Mouse (Mus musculus): Measurements from ENCODE around the gene Pea15a. TPM values are rescaled to one million over a fixed set of nuclear protein-coding genes. Genes with fewer than 3 reads are reported as not detected.
"Not testable (repeated sequence)": the region's sequence is repeated elsewhere in the genome, so short reads cannot be mapped to it uniquely, and the experiment has no call there.

Pea15a gene
- 454 and 489 TPM in 2 replicates for polyA plus RNA-seq (2015; fragmentation: Nextera tagmentation; extraction: Ambion mirVana)

- peak; percentile 71 for ATAC-seq (ENCODE audit: low FRiP score, low read depth)
- H3K4me2 ChIP-seq, result peak within 1 kb of the TSS; percentile 93
- no peaks in the 10 kb centered on the region for H3K27me3 ChIP-seq
- under 1% methylated on average over 39 of the region's 40 CpGs for WGBS
- peak within 1 kb of the TSS; percentile 95 for H3K27ac ChIP-seq (replicated peaks)
- no peaks in the 10 kb centered on the region for H3K36me3 ChIP-seq
- H3K9me3 ChIP-seq, result no peaks in the 10 kb centered on the region
- H3K4me3 ChIP-seq, result peak within 1 kb of the TSS; percentile 72
- H3K4me1 ChIP-seq (replicated peaks), result peaks cover 55% of the 10 kb centered on the region
- peak within 1 kb of the TSS; percentile 95 for H3K9ac ChIP-seq
These were observed at the start of gene Pea15a for GRCm38 (mm10) chr1:172206141-172206917. Pea15a (minus strand) TSS chr1:172206804.

DNA sequence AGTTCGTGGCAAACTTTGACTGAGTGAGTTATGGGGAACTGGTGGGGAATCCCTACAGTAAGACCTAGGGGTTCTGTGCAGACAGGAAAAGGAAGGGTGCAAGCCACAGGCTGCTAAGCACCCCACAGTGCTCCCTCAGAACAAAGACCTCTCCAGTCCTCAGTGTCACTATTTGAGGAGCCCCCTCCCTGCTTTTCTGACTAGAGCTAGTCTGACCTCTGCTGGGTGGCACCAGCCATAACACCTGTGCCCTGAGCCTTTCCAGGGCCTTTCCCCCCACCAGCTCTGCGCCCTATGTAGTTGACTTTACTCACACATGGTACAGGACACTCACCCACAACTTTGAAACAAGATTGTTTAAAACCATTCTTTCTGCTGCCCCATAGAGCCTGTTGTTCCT, 41.1 kb upstream of the Pea15a start:
- Histone ChIP-seq H3K9ac (no peak overlapping the region), H3K9me3 (no peaks in the 10 kb centered on the region), H3K27ac (replicated peaks) (no peak overlapping the region), H3K4me2 (no peak overlapping the region), H3K4me3 (no peak overlapping the region), H3K4me1 (replicated peaks) (no peaks in the 10 kb centered on the region), H3K36me3 (no peaks in the 10 kb centered on the region), H3K27me3 (no peaks in the 10 kb centered on the region)
- ATAC-seq (ENCODE audit: low FRiP score, low read depth), result 0 out of 2 replicates have a peak, but pooled peaks have one; percentile 34
- 45% methylated on average over 2 of the region's 2 CpGs for WGBS

- Histone ChIP-seq H3K36me3 (no peaks in the 10 kb centered on the region), H3K9me3 (no peaks in the 10 kb centered on the region), H3K4me1 (replicated peaks) (no peaks in the 10 kb centered on the region), H3K27me3 (no peaks in the 10 kb centered on the region), H3K4me2 (no peak overlapping the region), H3K27ac (replicated peaks) (no peak overlapping the region), H3K4me3 (no peak overlapping the region), H3K9ac (no peak overlapping the region)
- ATAC-seq (ENCODE audit: low FRiP score, low read depth), result no peak
- 60% methylated on average over 4 of the region's 4 CpGs for WGBS
These were observed 40.6 kb upstream of the Pea15a start for GRCm38 (mm10) chr1:172247216-172247615.

- H3K4me2 ChIP-seq, result 0 out of 2 replicates have a peak overlapping the region, but pooled peaks have one; percentile 5
- H3K9me3 ChIP-seq; H3K4me1 ChIP-seq (replicated peaks); H3K27me3 ChIP-seq; H3K36me3 ChIP-seq; ATAC-seq (ENCODE audit: low FRiP score, low read depth); H3K4me3 ChIP-seq; H3K27ac ChIP-seq (replicated peaks); H3K9ac ChIP-seq: not testable (repeated sequence)
- WGBS, result 51% methylated on average over 23 of the region's 23 CpGs
These were observed 38.0 kb upstream of the Pea15a start for GRCm38 (mm10) chr1:172244645-172245044.

DNA sequence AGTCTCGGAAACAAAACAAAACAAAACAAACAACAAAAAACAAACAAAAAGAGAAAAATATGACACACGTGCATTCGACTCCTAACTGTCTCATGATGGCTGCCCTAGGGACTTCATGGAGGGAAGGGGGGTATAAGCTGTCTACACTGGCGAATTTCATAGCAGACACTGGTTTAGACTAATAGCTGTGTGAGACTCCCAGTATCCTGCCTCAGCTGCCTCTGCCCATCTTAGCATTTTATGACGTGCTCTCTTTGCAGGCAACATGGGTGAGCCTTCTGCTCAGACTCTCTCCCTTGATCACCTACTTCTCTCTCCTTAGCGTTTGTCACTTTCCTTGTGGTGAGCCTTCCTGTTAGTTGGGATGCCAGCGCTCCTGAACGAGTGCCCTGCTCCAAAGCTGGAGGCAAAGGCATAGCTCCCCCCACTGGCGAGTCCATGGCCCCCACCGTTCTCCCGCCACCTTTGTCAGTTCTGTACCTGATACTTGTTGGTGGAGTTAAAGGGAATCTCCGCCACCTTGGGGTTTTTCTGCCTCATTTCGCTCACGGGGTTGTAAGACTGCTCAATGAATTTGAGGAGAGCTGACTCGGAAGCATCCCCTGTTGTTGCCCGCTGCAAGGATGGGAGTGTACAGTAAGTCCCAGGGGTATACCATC, 37.1 kb upstream of the Pea15a start:
- no peak overlapping the region for H3K4me2 ChIP-seq
- WGBS, result 31% methylated on average over 16 of the region's 16 CpGs

GRCm38 (mm10) chr1:172242401-172242800, 35.8 kb upstream of the Pea15a start:
- H3K4me1 ChIP-seq (replicated peaks), result no peaks in the 10 kb centered on the region
- no peak overlapping the region for H3K9ac ChIP-seq
- H3K27ac ChIP-seq (replicated peaks), result no peak overlapping the region
- H3K4me3 ChIP-seq, result no peak overlapping the region
- peak; percentile 82 for ATAC-seq (ENCODE audit: low FRiP score, low read depth)
- WGBS, result 13% methylated on average over 2 of the region's 2 CpGs
- no peaks in the 10 kb centered on the region for H3K36me3 ChIP-seq
- no peaks in the 10 kb centered on the region for H3K9me3 ChIP-seq
- H3K4me2 ChIP-seq, result no peak overlapping the region
- H3K27me3 ChIP-seq, result no peaks in the 10 kb centered on the region

More for the DNA sequence above, 37.1 kb upstream of the Pea15a start:
- Histone ChIP-seq H3K36me3 (no peaks in the 10 kb centered on the region), H3K27ac (replicated peaks) (no peak overlapping the region), H3K27me3 (no peaks in the 10 kb centered on the region), H3K9me3 (no peaks in the 10 kb centered on the region), H3K4me3 (no peak overlapping the region), H3K9ac (no peak overlapping the region), H3K4me1 (replicated peaks) (no peaks in the 10 kb centered on the region)
- ATAC-seq (ENCODE audit: low FRiP score, low read depth), result no peak

DNA sequence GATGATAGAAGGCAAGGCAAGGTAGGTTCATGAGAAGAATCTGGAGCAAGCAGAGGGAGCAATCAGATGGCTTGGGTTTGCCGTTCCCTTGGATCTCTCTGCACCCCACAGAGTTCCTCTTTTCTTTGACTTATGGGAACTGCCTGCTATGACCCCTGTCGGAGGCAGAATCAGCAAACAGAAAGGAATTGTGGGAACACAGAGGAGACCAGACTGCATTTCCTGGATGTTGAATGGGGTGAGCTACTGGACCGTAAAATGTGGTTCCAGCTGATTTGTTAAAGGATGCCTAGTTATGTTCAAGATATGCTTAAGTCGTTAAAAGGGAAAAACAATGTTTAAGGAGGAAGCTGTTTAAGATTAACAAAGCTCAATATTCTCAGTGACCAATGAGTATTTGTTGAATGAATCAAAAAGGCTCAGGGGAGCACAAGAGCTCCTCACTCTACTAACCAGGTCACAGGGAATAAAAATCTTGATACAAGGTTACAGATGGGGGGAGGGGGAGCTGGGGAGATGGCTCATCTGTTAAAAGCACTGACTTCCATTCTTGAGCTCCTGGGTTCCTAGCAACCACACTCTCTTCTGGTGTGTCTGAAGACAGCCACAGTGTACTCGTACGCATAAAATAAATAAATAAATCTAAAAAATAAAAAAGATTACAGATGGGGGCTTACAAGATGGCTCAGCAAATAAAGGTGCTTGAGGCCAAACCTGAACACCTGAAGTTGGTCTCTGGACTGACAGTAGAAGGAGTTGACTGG, 34.5 kb upstream of the Pea15a start:
- H3K4me2 ChIP-seq, result no peak overlapping the region
- no peaks in the 10 kb centered on the region for H3K4me1 ChIP-seq (replicated peaks)
- H3K4me3 ChIP-seq, result no peak overlapping the region
- H3K9ac ChIP-seq, result no peak overlapping the region
- 8% methylated on average over 6 of the region's 6 CpGs for WGBS
- H3K9me3 ChIP-seq, result no peaks in the 10 kb centered on the region
- H3K36me3 ChIP-seq, result no peaks in the 10 kb centered on the region
- no peak overlapping the region for H3K27ac ChIP-seq (replicated peaks)
- no peak for ATAC-seq (ENCODE audit: low FRiP score, low read depth)
- no peaks in the 10 kb centered on the region for H3K27me3 ChIP-seq

DNA sequence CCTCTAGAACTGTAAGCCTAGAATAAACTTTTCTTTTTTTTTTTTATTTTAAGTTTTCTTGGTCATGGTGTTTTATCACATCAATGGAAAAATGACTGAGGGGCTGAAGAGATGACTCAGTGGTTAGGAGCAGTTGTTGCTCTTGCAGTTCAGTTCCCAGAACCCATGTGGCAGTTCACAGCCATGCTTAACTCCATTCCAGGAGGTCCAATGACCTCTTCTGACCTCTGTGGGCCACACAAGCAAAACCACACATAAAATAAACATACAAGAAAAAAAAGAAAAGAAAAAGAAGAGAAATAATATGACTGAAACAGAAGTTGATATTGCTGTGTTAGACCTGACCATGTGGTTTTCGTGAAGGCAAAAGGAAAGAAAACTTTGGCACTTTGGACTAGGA, 22.6 kb upstream of the Pea15a start:
- Histone ChIP-seq H3K4me2 (no peak overlapping the region), H3K27ac (replicated peaks) (no peak overlapping the region), H3K27me3 (no peaks in the 10 kb centered on the region), H3K4me1 (replicated peaks) (no peaks in the 10 kb centered on the region), H3K9ac (no peak overlapping the region), H3K36me3 (no peaks in the 10 kb centered on the region), H3K9me3 (no peaks in the 10 kb centered on the region), H3K4me3 (no peak overlapping the region)
- 93% methylated on average over 1 of the region's 1 CpGs for WGBS
- no peak for ATAC-seq (ENCODE audit: low FRiP score, low read depth)

DNA sequence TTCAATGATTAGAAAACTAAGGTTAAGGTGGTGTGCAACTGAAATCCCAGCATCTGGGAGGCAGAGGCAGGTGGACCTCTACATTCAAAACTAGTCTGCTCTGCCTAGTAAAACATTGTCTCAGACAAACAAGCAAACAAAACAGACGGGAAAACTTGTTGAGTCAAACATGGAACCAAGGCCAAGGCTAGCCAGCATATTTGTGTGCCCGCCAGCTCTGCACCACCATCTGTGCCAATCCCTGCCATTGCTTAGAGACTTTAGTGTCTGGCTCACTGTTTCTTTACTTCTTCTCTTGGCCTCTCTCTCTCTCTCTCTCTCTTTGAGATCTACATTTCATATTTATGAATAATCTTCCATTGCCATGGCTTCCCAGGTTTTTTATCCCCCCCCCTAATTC, 21.6 kb upstream of the Pea15a start:
- Histone ChIP-seq H3K4me1 (replicated peaks) (no peaks in the 10 kb centered on the region), H3K27me3 (no peaks in the 10 kb centered on the region), H3K9ac (no peak overlapping the region), H3K4me3 (no peak overlapping the region), H3K36me3 (no peaks in the 10 kb centered on the region), H3K27ac (replicated peaks) (no peak overlapping the region), H3K4me2 (no peak overlapping the region), H3K9me3 (no peaks in the 10 kb centered on the region)
- WGBS, result 86% methylated on average over 2 of the region's 2 CpGs
- no peak for ATAC-seq (ENCODE audit: low FRiP score, low read depth)

DNA sequence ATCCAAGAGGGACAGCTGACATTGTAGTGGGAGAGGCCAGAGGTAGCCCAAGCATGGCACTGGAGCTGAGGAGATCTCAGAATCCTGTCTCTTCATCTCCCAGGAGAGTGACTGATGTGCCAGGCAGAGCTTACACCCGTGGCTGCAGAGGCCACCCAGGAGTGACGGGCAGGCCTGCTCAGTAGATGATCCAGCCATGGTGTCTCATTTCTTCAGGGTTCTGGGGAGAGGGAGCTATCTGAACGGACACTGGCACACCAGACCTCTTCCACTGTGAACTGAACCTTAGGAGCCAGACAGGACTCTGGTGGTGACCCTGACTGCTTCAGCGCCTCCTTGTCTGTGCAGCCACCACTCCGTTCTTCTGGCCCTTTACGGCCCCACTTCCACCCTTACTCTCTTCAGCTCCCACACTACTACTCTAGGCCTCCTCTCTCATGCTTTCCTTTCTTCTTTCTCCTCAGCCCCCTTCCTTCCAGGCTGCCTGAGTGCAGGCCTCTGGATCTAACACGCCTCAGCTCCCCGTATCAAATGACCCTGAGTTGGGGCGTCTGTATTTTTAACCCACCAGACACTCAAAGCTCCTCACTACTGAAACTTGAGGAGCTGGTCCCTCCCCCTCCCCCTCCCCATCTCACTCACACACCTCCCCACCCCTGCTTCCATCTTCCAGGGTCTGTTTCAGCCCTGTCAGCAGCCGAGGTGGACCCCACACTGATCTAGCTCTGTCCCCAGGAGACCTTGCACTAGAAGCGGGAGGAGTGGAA, 14.9 kb upstream of the Pea15a start:
- H3K9me3 ChIP-seq, result no peaks in the 10 kb centered on the region
- H3K9ac ChIP-seq, result no peak overlapping the region
- H3K36me3 ChIP-seq, result no peaks in the 10 kb centered on the region
- no peak overlapping the region for H3K4me2 ChIP-seq
- H3K27ac ChIP-seq (replicated peaks), result no peak overlapping the region
- ATAC-seq (ENCODE audit: low FRiP score, low read depth), result no peak
- H3K4me1 ChIP-seq (replicated peaks), result peaks cover 42% of the 10 kb centered on the region
- no peaks in the 10 kb centered on the region for H3K27me3 ChIP-seq
- WGBS, result 46% methylated on average over 11 of the region's 11 CpGs
- H3K4me3 ChIP-seq, result no peak overlapping the region

DNA sequence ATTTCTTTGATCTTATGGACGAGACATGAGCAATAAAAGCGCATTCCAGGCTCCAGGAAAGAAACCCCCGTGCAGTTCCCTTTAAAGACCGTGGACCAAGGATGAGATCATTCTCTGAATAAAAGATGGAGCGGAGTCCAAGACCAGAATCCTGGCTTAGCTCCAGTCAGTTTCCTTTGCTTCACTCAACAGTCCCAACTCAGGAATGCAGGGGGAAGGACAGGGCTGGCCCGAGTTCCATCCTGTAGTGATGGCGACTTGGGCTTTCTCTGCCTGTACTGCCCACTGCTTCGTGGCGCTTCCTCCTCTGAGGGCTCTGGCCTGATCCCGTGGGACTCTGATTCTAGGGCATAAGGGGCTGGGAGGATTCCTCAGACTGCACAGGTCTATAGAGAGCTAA, 13.8 kb upstream of the Pea15a start:
- Histone ChIP-seq H3K36me3 (no peaks in the 10 kb centered on the region), H3K9me3 (no peaks in the 10 kb centered on the region), H3K27ac (replicated peaks) (peak overlapping the region; percentile 9), H3K4me1 (replicated peaks) (peaks cover 42% of the 10 kb centered on the region), H3K4me2 (no peak overlapping the region), H3K4me3 (no peak overlapping the region), H3K9ac (no peak overlapping the region), H3K27me3 (no peaks in the 10 kb centered on the region)
- whole genome bisulfite sequencing, result 37% methylated on average over 10 of the region's 10 CpGs
- peak; percentile 61 for ATAC-seq (ENCODE audit: low FRiP score, low read depth)

All from hindbrain, embryonic 15.5 days (tissue).